Comparison of ENCODE assay signal across 9 mouse cellular contexts in the genomic region with DNA sequence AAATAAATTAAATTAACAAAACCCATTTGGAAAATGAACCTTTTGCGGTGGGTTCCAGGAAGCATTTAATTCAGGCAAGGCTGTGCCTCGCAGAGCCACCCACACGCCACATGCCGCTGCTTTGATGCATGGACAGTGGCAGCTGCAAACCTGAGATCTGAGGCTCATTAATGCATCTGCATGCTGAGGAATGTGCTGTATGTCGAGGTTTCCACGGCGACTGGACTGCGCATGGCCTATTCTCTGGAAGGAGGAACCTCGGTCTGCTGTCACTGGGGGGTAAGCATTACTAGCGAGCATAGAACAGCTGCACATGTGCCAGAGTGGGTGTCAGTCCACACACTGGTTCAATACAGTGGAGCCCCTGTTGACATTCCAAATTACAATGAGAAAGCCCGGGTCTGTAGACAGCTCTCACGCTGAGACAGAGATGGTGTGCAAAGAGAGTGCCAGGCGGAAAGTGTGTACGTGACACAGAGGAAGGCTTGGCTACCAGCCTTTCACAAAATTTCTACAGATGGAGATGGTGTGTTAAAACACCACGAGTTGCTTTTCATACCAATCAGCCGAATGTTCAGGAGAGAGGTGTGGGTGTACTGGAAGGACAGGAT.
DNase-seq lines count a peak whose midpoint lies in the region; ATAC-seq lines count a peak whose summit lies in the region.
"Had no signal": no experiment of that assay in that cellular context is flagged by ENCODE, and none has a peak within 500 bp of the region (broad histone marks: within the 10 kb centered on the region; RNA-seq: fewer than 3 reads in every experiment).

No protein-coding gene starts in this region.

- no peak overlapping the region for H3K9ac ChIP-seq in kidney, embryonic 16.5 days (replicated peaks; ENCODE audit: low read length)
- H3K9ac ChIP-seq in limb, embryonic 11.5 days (ENCODE audit: low read length), result no peak overlapping the region

- no peak overlapping the region for H3K4me2 ChIP-seq in kidney, embryonic 16.5 days (replicated peaks; ENCODE audit: low read depth, low read length)
- no peak overlapping the region for H3K4me2 ChIP-seq in limb, embryonic 11.5 days (ENCODE audit: low read depth, severe bottlenecking)

- no peaks in the 10 kb centered on the region for H3K36me3 ChIP-seq in kidney, embryonic 16.5 days (ENCODE audit: insufficient read depth, low read length)
- H3K36me3 ChIP-seq in limb, embryonic 11.5 days (ENCODE audit: control insufficient read depth, insufficient read depth, low read length), result no peaks in the 10 kb centered on the region

- peaks cover 12% of the 10 kb centered on the region for H3K9me3 ChIP-seq in kidney, embryonic 16.5 days (ENCODE audit: low read length)
- no peaks in the 10 kb centered on the region for H3K9me3 ChIP-seq in limb, embryonic 11.5 days (ENCODE audit: control insufficient read depth, low read length)

- H3K27me3 ChIP-seq in kidney, embryonic 16.5 days (ENCODE audit: insufficient read depth, low read length), result no peaks in the 10 kb centered on the region
- no peaks in the 10 kb centered on the region for H3K27me3 ChIP-seq in limb, embryonic 11.5 days (ENCODE audit: control insufficient read depth, insufficient read depth, low read length)

- WGBS in kidney, embryonic 16.5 days, result 50% methylated on average over 16 of the region's 16 CpGs
- WGBS in limb, embryonic 11.5 days, result 32% methylated on average over 16 of the region's 16 CpGs

- H3K4me1 ChIP-seq in kidney, embryonic 16.5 days (ENCODE audit: insufficient read depth, low read length), result peaks cover 13% of the 10 kb centered on the region
- H3K4me1 ChIP-seq in limb, embryonic 11.5 days (ENCODE audit: control insufficient read depth, insufficient read depth, low read length), result peaks cover 14% of the 10 kb centered on the region

- no peak for DNase-seq in kidney, adult 11 months
- DNase-seq in frontal cortex, postnatal 36 days (ENCODE audit: low spot score in 2 of 2), result peak; percentile 49 to 68
- peak; percentile 57 for DNase-seq in limb, embryonic 11.5 days (ENCODE audit: low spot score)
- DNase-seq in right cerebral cortex, adult 2 months (ENCODE audit: low spot score in 2 of 2), result peak; percentile 63 to 70
- no peak for DNase-seq in ovary, adult 18-20 months (ENCODE audit: low spot score)
- no peak for DNase-seq in spleen, adult 18-20 months
- DNase-seq in cerebellum, adult 9-10 months, result no peak
- DNase-seq: B cell, adult 2 months had no signal

- ATAC-seq in kidney, embryonic 16.5 days (ENCODE audit: low FRiP score, low TSS enrichment), result peak; percentile 82
- peak; percentile 65; the same call in 1 of the 2 replicates for ATAC-seq in limb, embryonic 11.5 days (ENCODE audit: insufficient number of reproducible peaks, low FRiP score, low TSS enrichment, low read depth)

- H3K27ac ChIP-seq in kidney, embryonic 16.5 days (ENCODE audit: low read length), result no peak overlapping the region
- no peak overlapping the region for H3K27ac ChIP-seq in limb, embryonic 11.5 days (replicated peaks; ENCODE audit: low read depth, low read length)

- H3K4me3 ChIP-seq in kidney, embryonic 16.5 days (ENCODE audit: low read length), result no peak overlapping the region
- H3K4me3 ChIP-seq in limb, embryonic 11.5 days (ENCODE audit: low read depth, low read length), result no peak overlapping the region

Comparison
In these comparisons a context has a peak if more than half of its experiments do, and no peak if none do; other contexts are left out.
1. DNase-seq: peak in frontal cortex, postnatal 36 days (2 of 2), limb, embryonic 11.5 days (single experiment) and right cerebral cortex, adult 2 months (2 of 2); none in kidney, adult 11 months (single experiment), ovary, adult 18-20 months (single experiment), spleen, adult 18-20 months (0 of 2) and cerebellum, adult 9-10 months (single experiment).